Mouse (Mus musculus): ENCODE measurements around the gene Olfr1205.

The Olfr1205 gene

GRCm38 (mm10) chr2:88829437-88829836 lies at the start of gene Olfr1205:
Gene Olfr1205 (plus strand): TSS chr2:88829737.
- DNase-seq (ENCODE audit: low spot score in 2 of 2), result no peak

- no peak for DNase-seq (ENCODE audit: low spot score in 2 of 2)
These were observed 36.8 kb upstream of the Olfr1205 start, which contains the start of gene Olfr1201 for GRCm38 (mm10) chr2:88792736-88793135. Gene Olfr1201 (plus strand): TSS chr2:88793036.

GRCm38 (mm10) chr2:88814196-88814595 lies 15.3 kb upstream of the Olfr1205 start, which contains the start of gene Olfr1202:
Gene Olfr1202 (plus strand): TSS chr2:88814496.
- no peak for DNase-seq (ENCODE audit: low spot score in 2 of 2)

- no peak for DNase-seq (ENCODE audit: low spot score in 2 of 2)
These were observed 8.9 kb downstream of the Olfr1205 start for GRCm38 (mm10) chr2:88838477-88838876.

GRCm38 (mm10) chr2:88848992-88849391 lies 19.5 kb downstream of the Olfr1205 start, which contains the start of gene Olfr1204:
Gene Olfr1204 (plus strand): TSS chr2:88849292.
- no peak for DNase-seq (ENCODE audit: low spot score in 2 of 2)

- no peak for DNase-seq (ENCODE audit: low spot score in 2 of 2)
These were observed 33.4 kb downstream of the Olfr1205 start, which contains the start of gene Olfr1206 for GRCm38 (mm10) chr2:88862931-88863330. Gene Olfr1206 (plus strand): TSS chr2:88863231.
